Mouse (Mus musculus) MEL (cell line): ENCODE results near the gene Zmynd10. TPM values are rescaled to one million over a fixed set of nuclear protein-coding genes. Genes with fewer than 3 reads are reported as not detected.

Experiments
- DNase-seq: peaks from one replicate; pipeline ENCODE4 v3.0.0; 2011; ENCODE audit warnings: low read depth, low spot score
- H3K27ac ChIP-seq: 2 replicates; pipeline ENCODE4 v1.5.1; 2012; ENCODE audit warnings: low read depth, mild to moderate bottlenecking, control low read depth, low read length, moderate library complexity; ENCODE audit not compliant: control insufficient read depth
- H3K27me3 ChIP-seq, 2 experiments: fragments of 150-350 bp in 1 of 2; sonication (generic) in 1 of 2; 2 replicates each; pipeline ENCODE4 v1.6.1; 2012; ENCODE audit warnings: low read length in 2 of 2, mild to moderate bottlenecking in 2 of 2, improper control_type of control experiment in 1 of 2, moderate library complexity in 1 of 2; ENCODE audit not compliant: insufficient read depth in 2 of 2, control insufficient read depth in 1 of 2
- H3K36me3 ChIP-seq, 2 experiments: 2 replicates each; pipeline ENCODE4 v1.6.1; 2012 to 2014; ENCODE audit warnings: low read length in 2 of 2, improper control_type of control experiment in 1 of 2, inconsistent platforms in 1 of 2, mild to moderate bottlenecking in 1 of 2; ENCODE audit not compliant: insufficient read depth in 2 of 2, control insufficient read depth in 1 of 2
- H3K4me1 ChIP-seq, 2 experiments: fragments of 150-350 bp in 1 of 2; sonication (generic) in 1 of 2; 2 replicates each; pipeline ENCODE4 v1.6.1; 2012; ENCODE audit warnings: low read length in 2 of 2, improper control_type of control experiment in 1 of 2, mild to moderate bottlenecking in 1 of 2; ENCODE audit not compliant: insufficient read depth in 2 of 2, control insufficient read depth in 1 of 2
- H3K4me3 ChIP-seq, 2 experiments: fragments of 150-350 bp in 1 of 2; sonication (generic) in 1 of 2; 2 replicates each; pipeline ENCODE4 v1.5.1; 2012; ENCODE audit warnings: low read depth in 2 of 2, low read length in 2 of 2, mild to moderate bottlenecking in 2 of 2, moderate library complexity in 2 of 2, control low read depth in 1 of 2, improper control_type of control experiment in 1 of 2; ENCODE audit not compliant: control insufficient read depth in 1 of 2, insufficient read depth in 1 of 2
- H3K79me2 ChIP-seq: 2 replicates; pipeline ENCODE4 v1.6.1; 2012; ENCODE audit warnings: mild to moderate bottlenecking, low read length, moderate library complexity; ENCODE audit not compliant: control insufficient read depth, poor library complexity, insufficient read depth
- H3K9ac ChIP-seq: 2 replicates; pipeline ENCODE4 v1.6.1; 2012; ENCODE audit warnings: low read depth, mild to moderate bottlenecking, control low read depth, low read length, moderate library complexity; ENCODE audit not compliant: control insufficient read depth, poor library complexity, severe bottlenecking
- H3K9me3 ChIP-seq: fragments of 150-350 bp; sonication (generic); replicated peaks from 2 replicates; pipeline ENCODE4 v1.6.1; 2012; ENCODE audit warnings: mild to moderate bottlenecking, low read length, improper control_type of control experiment, moderate library complexity; ENCODE audit not compliant: insufficient read depth
- BHLHE40 ChIP-seq: IDR thresholded peaks from 2 replicates; pipeline ENCODE4 v1.6.1; 2012; ENCODE audit warnings: low read depth, mild to moderate bottlenecking, inconsistent platforms, low read length, improper control_type of control experiment, borderline replicate concordance
- CHD1 ChIP-seq: IDR thresholded peaks from 2 replicates; pipeline ENCODE4 v1.6.1; 2012; ENCODE audit warnings: low read depth, mild to moderate bottlenecking, inconsistent platforms, low read length, improper control_type of control experiment
- CHD2 ChIP-seq: IDR thresholded peaks from 2 replicates; pipeline ENCODE4 v1.6.1; 2011; ENCODE audit warnings: low read length, improper control_type of control experiment
- CTCF ChIP-seq, 3 experiments: IDR thresholded peaks in 2 of 3; conservative IDR thresholded peaks in 1 of 3; 2 replicates each; pipeline ENCODE4 v1.5.1; 2011 to 2012; ENCODE audit warnings: low read length in 3 of 3, low read depth in 2 of 3, mild to moderate bottlenecking in 2 of 3, improper control_type of control experiment in 1 of 3, inconsistent platforms in 1 of 3, mixed read lengths in 1 of 3, moderate library complexity in 1 of 3; ENCODE audit not compliant: control insufficient read depth in 1 of 3, insufficient read depth in 1 of 3, poor library complexity in 1 of 3, severe bottlenecking in 1 of 3
- E2F4 ChIP-seq: IDR thresholded peaks from 2 replicates; pipeline ENCODE4 v1.6.1; 2011; ENCODE audit warnings: low read depth, low read length, improper control_type of control experiment, borderline replicate concordance
- ELF1 ChIP-seq: IDR thresholded peaks from 2 replicates; pipeline ENCODE4 v1.6.1; 2014; ENCODE audit warnings: low read depth, mild to moderate bottlenecking, inconsistent platforms, low read length, improper control_type of control experiment, moderate library complexity
- EP300 ChIP-seq, 2 experiments: IDR thresholded peaks; 2 replicates each; pipeline ENCODE4 v1.6.1; 2011; ENCODE audit warnings: improper control_type of control experiment in 2 of 2, low read length in 2 of 2, low read depth in 1 of 2, mild to moderate bottlenecking in 1 of 2
- ETS1 ChIP-seq: IDR thresholded peaks from 2 replicates; pipeline ENCODE4 v1.6.1; 2012; ENCODE audit warnings: low read depth, mild to moderate bottlenecking, inconsistent platforms, low read length, improper control_type of control experiment, moderate library complexity
- GABPA ChIP-seq: IDR thresholded peaks from 2 replicates; pipeline ENCODE4 v1.6.1; 2012; ENCODE audit warnings: low read depth, mild to moderate bottlenecking, inconsistent platforms, low read length, improper control_type of control experiment, moderate library complexity
- GATA1 ChIP-seq: IDR thresholded peaks from 2 replicates; pipeline ENCODE4 v1.6.1; 2011; ENCODE audit warnings: low read depth, low read length, improper control_type of control experiment
- HCFC1 ChIP-seq: IDR thresholded peaks from 2 replicates; pipeline ENCODE4 v1.6.1; 2012; ENCODE audit warnings: low read depth, mild to moderate bottlenecking, inconsistent platforms, low read length, improper control_type of control experiment, moderate library complexity
- JUND ChIP-seq: IDR thresholded peaks from 2 replicates; pipeline ENCODE4 v1.6.1; 2011; ENCODE audit warnings: low read depth, mild to moderate bottlenecking, improper control_type of control experiment, low read length
- KAT2A ChIP-seq: conservative IDR thresholded peaks from 2 replicates; pipeline ENCODE4 v1.6.1; 2012; ENCODE audit warnings: low read depth, low read length, improper control_type of control experiment, inconsistent platforms
- MAFK ChIP-seq: IDR thresholded peaks from 2 replicates; pipeline ENCODE4 v1.6.1; 2011; ENCODE audit warnings: low read depth, mild to moderate bottlenecking, low read length, improper control_type of control experiment, borderline replicate concordance
- MAX ChIP-seq: IDR thresholded peaks from 2 replicates; pipeline ENCODE4 v1.6.1; 2011; ENCODE audit warnings: low read length, improper control_type of control experiment
- MAZ ChIP-seq: IDR thresholded peaks from 2 replicates; pipeline ENCODE4 v1.6.1; 2012; ENCODE audit warnings: low read depth, mild to moderate bottlenecking, inconsistent platforms, low read length, improper control_type of control experiment
- MEF2A ChIP-seq: IDR thresholded peaks from 2 replicates; pipeline ENCODE4 v1.6.1; 2014; ENCODE audit warnings: low read depth, mild to moderate bottlenecking, inconsistent platforms, low read length, improper control_type of control experiment; ENCODE audit not compliant: poor library complexity, insufficient replicate concordance, severe bottlenecking; ENCODE audit errors: extremely low read depth
- MXI1 ChIP-seq: IDR thresholded peaks from 2 replicates; pipeline ENCODE4 v1.6.1; 2011; ENCODE audit warnings: mild to moderate bottlenecking, low read depth, low read length, improper control_type of control experiment
- MYB ChIP-seq: IDR thresholded peaks from 2 replicates; pipeline ENCODE4 v1.6.1; 2011; ENCODE audit warnings: mild to moderate bottlenecking, low read depth, low read length, improper control_type of control experiment
- NELFE ChIP-seq: IDR thresholded peaks from 2 replicates; pipeline ENCODE4 v1.6.1; 2011; ENCODE audit warnings: low read depth, low read length, improper control_type of control experiment
- NRF1 ChIP-seq: IDR thresholded peaks from 2 replicates; pipeline ENCODE4 v1.6.1; 2014; ENCODE audit warnings: low read depth, mild to moderate bottlenecking, inconsistent platforms, low read length, improper control_type of control experiment, moderate library complexity; ENCODE audit not compliant: poor library complexity, insufficient read depth, severe bottlenecking
- POLR2A ChIP-seq, 2 experiments: IDR thresholded peaks; 2 replicates each; pipeline ENCODE4 v1.6.1; 2011 to 2012; ENCODE audit warnings: low read length in 2 of 2, mild to moderate bottlenecking in 2 of 2, control low read depth in 1 of 2, improper control_type of control experiment in 1 of 2, low read depth in 1 of 2, moderate library complexity in 1 of 2; ENCODE audit not compliant: control insufficient read depth in 1 of 2, insufficient read depth in 1 of 2, poor library complexity in 1 of 2
- POLR2AphosphoS2 ChIP-seq: IDR thresholded peaks from 2 replicates; pipeline ENCODE4 v1.6.1; 2011; ENCODE audit warnings: low read length, improper control_type of control experiment
- POLR2AphosphoS5 ChIP-seq: IDR thresholded peaks from 2 replicates; pipeline ENCODE4 v1.6.1; 2012; ENCODE audit warnings: low read depth, borderline replicate concordance, mild to moderate bottlenecking, inconsistent platforms, low read length, moderate library complexity, mixed read lengths
- RCOR1 ChIP-seq: IDR thresholded peaks from 2 replicates; pipeline ENCODE4 v1.6.1; 2012; ENCODE audit warnings: low read depth, mild to moderate bottlenecking, inconsistent platforms, low read length, improper control_type of control experiment
- SIN3A ChIP-seq: IDR thresholded peaks from 2 replicates; pipeline ENCODE4 v1.6.1; 2012; ENCODE audit warnings: low read length, improper control_type of control experiment, inconsistent platforms
- SMC3 ChIP-seq: IDR thresholded peaks from 2 replicates; pipeline ENCODE4 v1.6.1; 2011; ENCODE audit warnings: low read depth, low read length, improper control_type of control experiment
- TAL1 ChIP-seq: IDR thresholded peaks from 2 replicates; pipeline ENCODE4 v1.6.1; 2012; ENCODE audit warnings: mild to moderate bottlenecking, inconsistent platforms, low read length, moderate library complexity, mixed read lengths
- TBP ChIP-seq: IDR thresholded peaks from 2 replicates; pipeline ENCODE4 v1.8.0; 2011; ENCODE audit warnings: low read depth, low read length, improper control_type of control experiment
- TCF12 ChIP-seq: IDR thresholded peaks from 2 replicates; pipeline ENCODE4 v1.6.1; 2014; ENCODE audit warnings: low read depth, mild to moderate bottlenecking, inconsistent platforms, low read length, improper control_type of control experiment, moderate library complexity
- UBTF ChIP-seq: IDR thresholded peaks from 2 replicates; pipeline ENCODE4 v1.6.1; 2012; ENCODE audit warnings: low read depth, mild to moderate bottlenecking, inconsistent platforms, low read length, improper control_type of control experiment, moderate library complexity, borderline replicate concordance; ENCODE audit not compliant: insufficient read depth
- USF1 ChIP-seq: IDR thresholded peaks from 2 replicates; pipeline ENCODE4 v1.6.1; 2014; ENCODE audit warnings: low read depth, mild to moderate bottlenecking, inconsistent platforms, low read length, improper control_type of control experiment, moderate library complexity
- USF2 ChIP-seq, 2 experiments: IDR thresholded peaks; 2 replicates each; pipeline ENCODE4 v1.6.1; 2011 to 2012; ENCODE audit warnings: improper control_type of control experiment in 2 of 2, low read length in 2 of 2, borderline replicate concordance in 1 of 2, inconsistent platforms in 1 of 2, low read depth in 1 of 2, mild to moderate bottlenecking in 1 of 2; ENCODE audit not compliant: insufficient read depth in 1 of 2
- ZC3H11A ChIP-seq: IDR thresholded peaks from 2 replicates; pipeline ENCODE4 v1.6.1; 2012; ENCODE audit warnings: low read depth, mild to moderate bottlenecking, inconsistent platforms, low read length, improper control_type of control experiment
- ZKSCAN1 ChIP-seq: IDR thresholded peaks from 2 replicates; pipeline ENCODE4 v1.6.1; 2012; ENCODE audit warnings: low read depth, mild to moderate bottlenecking, inconsistent platforms, low read length, improper control_type of control experiment, moderate library complexity
- ZMIZ1 ChIP-seq: IDR thresholded peaks from 2 replicates; pipeline ENCODE4 v1.6.1; 2012; ENCODE audit warnings: low read depth, mild to moderate bottlenecking, inconsistent platforms, low read length, improper control_type of control experiment, moderate library complexity
- ZNF384 ChIP-seq: IDR thresholded peaks from 2 replicates; pipeline ENCODE4 v1.6.1; 2012; ENCODE audit warnings: low read depth, mild to moderate bottlenecking, inconsistent platforms, low read length, improper control_type of control experiment
- polyA plus RNA-seq, 2 experiments: library from polyadenylated mRNA; stranded (reverse) in 1 of 2; unstranded in 1 of 2; fragments of >175 nt in 1 of 2; fragments of >200 nt in 1 of 2; gene quantifications; 2 replicates each; pipeline versions ENCODE4 v1.2.1 to v1.2.4; 2012; ENCODE audit warnings: low replicate concordance in 2 of 2, low read depth in 1 of 2; ENCODE audit not compliant: insufficient read length in 2 of 2, insufficient read depth in 1 of 2, missing spikeins in 1 of 2
- total RNA-seq: library from RNA; depleted of rRNA; stranded (reverse); fragments of 300-350 nt; gene quantifications from 2 replicates; pipeline ENCODE4 v1.2.3, GENCODE M21; 2012

Zmynd10 gene
- total and polyA plus RNA-seq, 3 experiments, result 0.31 to 0.85 TPM; not detected in 1

DNA sequence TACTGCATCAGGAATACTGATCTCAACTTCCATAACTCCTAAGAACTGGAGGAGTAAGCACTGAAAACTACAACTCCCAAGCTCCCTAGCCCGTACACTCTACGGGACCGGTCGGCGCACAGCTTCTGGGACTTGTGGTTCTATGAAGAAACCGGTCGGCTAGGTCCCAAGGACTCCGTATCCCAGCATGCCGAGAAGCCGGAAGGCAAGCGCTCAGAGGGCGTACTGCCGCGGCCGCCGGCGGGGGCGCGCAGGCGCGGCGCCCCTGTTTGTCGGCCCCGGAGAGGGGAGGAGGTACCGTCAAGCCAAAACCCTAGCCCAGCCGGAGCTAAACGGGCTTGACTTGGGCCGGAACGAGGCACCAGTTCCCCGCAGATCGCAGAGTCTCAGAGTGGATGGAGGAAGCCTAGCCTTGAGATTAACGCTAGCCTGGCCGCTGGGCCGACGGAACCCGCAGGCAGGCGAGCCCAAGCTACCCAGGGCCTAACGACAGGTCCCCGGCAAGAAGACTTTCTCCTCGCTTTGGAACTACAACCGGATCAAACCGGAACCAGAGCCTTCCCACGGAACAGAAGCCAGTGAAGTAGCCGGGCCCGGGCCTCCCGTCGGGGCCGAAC is 13.2 kb upstream of the Zmynd10 start, which contains the start of gene Tmem115:
TSS of gene Tmem115 (plus strand) at position 155 of the 617 bp plus-strand sequence.
- DNase-seq, result peak; percentile 96
- peaks cover 0 to 7% of the 10 kb centered on the region in 2 experiments; a peak in 2 of 4 replicates for H3K36me3 ChIP-seq
- peaks cover 0 to 20% of the 10 kb centered on the region in 2 experiments; a peak in 1 of 4 replicates for H3K4me1 ChIP-seq
- peak within 1 kb of the TSS; percentile 48 for H3K27ac ChIP-seq
- no peaks in the 10 kb centered on the region for H3K9me3 ChIP-seq
- no peaks in the 10 kb centered on the region for H3K27me3 ChIP-seq
- peaks cover 40% of the 10 kb centered on the region for H3K79me2 ChIP-seq
- H3K4me3 ChIP-seq, result peak within 1 kb of the TSS; percentile 78 to 87
- H3K9ac ChIP-seq, result peak within 1 kb of the TSS; percentile 87
- TF ChIP-seq MYB (no peak), ZKSCAN1 (no peak), BHLHE40 (no peak), KAT2A (peak; percentile 99), GATA1 (no peak), E2F4 (no peak), USF2 (IDR thresholded peaks at IDR 0.05; ENCODE audit: borderline replicate concordance in 1 of 2, insufficient read depth in 1 of 2, low read depth in 1 of 2, low read length in 2 of 2) (no peak), NELFE (peak; percentile 74), TBP (no peak), TCF12 (peak; percentile 60), POLR2AphosphoS2 (no peak; the same call in 1 of the 2 replicates), GABPA (no peak), MXI1 (peak; percentile 59), JUND (no peak), ETS1 (no peak), CHD1 (no peak), SIN3A (peak; percentile 89), USF1 (no peak), MAX (no peak), POLR2A (IDR thresholded peaks at IDR 0.05; ENCODE audit: control insufficient read depth in 1 of 2, insufficient read depth in 1 of 2, low read depth in 1 of 2, low read length in 2 of 2, poor library complexity in 1 of 2) (peak in 1 of 2 experiments; percentile 79; a peak in 3 of 4 replicates), MEF2A (no peak), ZMIZ1 (no peak), POLR2AphosphoS5 (no peak), ELF1 (peak; percentile 98), EP300 (IDR thresholded peaks at IDR 0.05; ENCODE audit: low read depth in 1 of 2, low read length in 2 of 2) (no peak), TAL1 (no peak), SMC3 (no peak), NRF1 (peak; percentile 90), CHD2 (no peak), MAZ (peak; percentile 85), CTCF (IDR thresholded peaks at IDR 0.05 in 2 of 3, conservative IDR thresholded peaks at IDR 0.05 in 1 of 3; ENCODE audit: control insufficient read depth in 1 of 3, insufficient read depth in 1 of 3, low read depth in 2 of 3, low read length in 3 of 3, poor library complexity in 1 of 3, severe bottlenecking in 1 of 3) (no peak), RCOR1 (no peak), ZNF384 (no peak), MAFK (no peak), ZC3H11A (no peak), HCFC1 (peak; percentile 100), UBTF (peak; percentile 74; the same call in 1 of the 2 replicates)
